Mouse (Mus musculus): ENCODE results near the gene Ppp1cc.
"Not testable (repeated sequence)": the region's sequence is repeated elsewhere in the genome, so short reads cannot be mapped to it uniquely, and the experiment has no call there.

- not testable (repeated sequence) for TF ChIP-seq EP300, CTCF (IDR thresholded peaks at IDR 0.05; ENCODE audit: low read depth)
Observed at GRCm38 (mm10) chr5:122139771-122140170, 18.3 kb upstream of the Ppp1cc start.

Data from heart, postnatal 0 days (tissue).